Mouse (Mus musculus) limb, embryonic 14.5 days (tissue): ENCODE measurements around the gene Gm17087. TPM values are rescaled to one million over a fixed set of nuclear protein-coding genes. Genes with fewer than 3 reads are reported as not detected.

ENCODE experiments used
- ATAC-seq: fragments of 200-750 bp; cut with Nextera tagmentation; 2 replicates; pipeline ENCODE4 v1.8.0; 2017; ENCODE audit warnings: low read depth, moderate number of reproducible peaks, moderate TSS enrichment; ENCODE audit not compliant: low FRiP score
- DNase-seq: peaks from one replicate; pipeline ENCODE4 v3.0.0-alpha.2; 2015; ENCODE audit warnings: low spot score
- H3K27ac ChIP-seq: fragments of 300-500 bp; sonication (generic); replicated peaks from 2 replicates; pipeline ENCODE4 v1.5.1; 2014; ENCODE audit warnings: low read depth, mild to moderate bottlenecking, low read length, moderate library complexity, mixed read lengths
- H3K27me3 ChIP-seq: fragments of 300-500 bp; sonication (generic); 2 replicates; pipeline ENCODE4 v1.6.1; 2014; ENCODE audit warnings: low read length, mixed read lengths; ENCODE audit not compliant: control insufficient read depth, insufficient read depth
- H3K36me3 ChIP-seq: fragments of 300-500 bp; sonication (generic); 2 replicates; pipeline ENCODE4 v1.6.1; 2014; ENCODE audit warnings: mild to moderate bottlenecking, low read length, moderate library complexity, mixed read lengths; ENCODE audit not compliant: control insufficient read depth, insufficient read depth
- H3K4me1 ChIP-seq: fragments of 300-500 bp; sonication (generic); 2 replicates; pipeline ENCODE4 v1.6.1; 2014; ENCODE audit warnings: antibody characterized with exemption, low read length, mixed read lengths; ENCODE audit not compliant: control insufficient read depth, insufficient read depth
- H3K4me2 ChIP-seq: fragments of 300-500 bp; sonication (generic); replicated peaks from 2 replicates; pipeline ENCODE4 v1.6.1; 2014; ENCODE audit warnings: low read depth, mild to moderate bottlenecking, low read length, moderate library complexity; ENCODE audit not compliant: severe bottlenecking
- H3K4me3 ChIP-seq: fragments of 300-500 bp; sonication (generic); replicated peaks from 2 replicates; pipeline ENCODE4 v1.5.1; 2014; ENCODE audit warnings: low read length
- H3K9ac ChIP-seq: fragments of 300-500 bp; sonication (generic); 2 replicates; pipeline ENCODE4 v1.6.1; 2014; ENCODE audit warnings: mild to moderate bottlenecking, low read depth, low read length, moderate library complexity; ENCODE audit not compliant: severe bottlenecking
- H3K9me3 ChIP-seq: fragments of 300-500 bp; sonication (generic); 2 replicates; pipeline ENCODE4 v1.6.1; 2016; ENCODE audit warnings: low read length; ENCODE audit not compliant: control insufficient read depth
- POLR2A ChIP-seq: fragments of 200-500 bp; IDR thresholded peaks from 2 replicates; pipeline ENCODE4 v1.8.0; 2012; ENCODE audit warnings: inconsistent platforms, mild to moderate bottlenecking, moderate library complexity, borderline replicate concordance; ENCODE audit not compliant: insufficient read depth, insufficient read length; ENCODE audit errors: extremely low read depth
- WGBS: fragments of 180-500 bp; shearing (Covaris S2); extraction: QIAGEN DNeasy Blood & Tissue Kit; methylation state at CpG from one replicate; pipeline ENCODE4 v1.1.7; 2014; 5-methylcytosine and 5-hydroxymethylcytosine counted together
- polyA plus RNA-seq, 2 experiments: library from polyadenylated mRNA; depleted of rRNA in 1 of 2; stranded (reverse) in 1 of 2; unstranded in 1 of 2; fragments of >200 nt; fragmentation: Nextera tagmentation in 1 of 2; extraction: Ambion mirVana in 1 of 2; gene quantifications; 2 replicates each; pipeline versions ENCODE4 v1.2.1 to v1.2.3; 2012 to 2014

Gene Gm17087
- polyA plus RNA-seq, 2 experiments = not detected

GRCm38 (mm10) chr17:8524387-8525165, 42.2 kb downstream of the Gm17087 start:
- no peaks in the 10 kb centered on the region for H3K9me3 ChIP-seq
- DNase-seq = peak; percentile 84
- H3K4me2 ChIP-seq = peak overlapping the region; percentile 97
- no peaks in the 10 kb centered on the region for H3K36me3 ChIP-seq
- H3K4me1 ChIP-seq = peaks cover 15% of the 10 kb centered on the region; the same call in 1 of the 2 replicates
- peak overlapping the region; percentile 45 for H3K4me3 ChIP-seq
- peak; percentile 90 for ATAC-seq
- H3K27me3 ChIP-seq = peaks cover 46% of the 10 kb centered on the region
- no peak overlapping the region for H3K27ac ChIP-seq
- no peak for TF ChIP-seq POLR2A
- 2% methylated on average over 29 of the region's 45 CpGs for WGBS
- peak overlapping the region; percentile 25 for H3K9ac ChIP-seq

GRCm38 (mm10) chr17:8523986-8524385, 42.8 kb downstream of the Gm17087 start:
- peak overlapping the region; percentile 97 for H3K4me2 ChIP-seq
- peak overlapping the region; percentile 25 for H3K9ac ChIP-seq
- DNase-seq (no peak), ATAC-seq (peak; percentile 1; the same call in 1 of the 2 replicates)
- H3K4me3 ChIP-seq = peak overlapping the region; percentile 45
- peaks cover 15% of the 10 kb centered on the region; the same call in 1 of the 2 replicates for H3K4me1 ChIP-seq
- 12% methylated on average over 3 of the region's 3 CpGs for WGBS
- no peaks in the 10 kb centered on the region for H3K9me3 ChIP-seq
- H3K36me3 ChIP-seq = no peaks in the 10 kb centered on the region
- peaks cover 46% of the 10 kb centered on the region for H3K27me3 ChIP-seq
- H3K27ac ChIP-seq = no peak overlapping the region
- no peak for TF ChIP-seq POLR2A

- Histone ChIP-seq H3K4me2 (no peak overlapping the region), H3K4me1 (no peaks in the 10 kb centered on the region), H3K36me3 (no peaks in the 10 kb centered on the region), H3K27ac (no peak overlapping the region), H3K4me3 (no peak overlapping the region), H3K27me3 (no peaks in the 10 kb centered on the region), H3K9me3 (no peaks in the 10 kb centered on the region), H3K9ac (no peak overlapping the region)
- no peak for TF ChIP-seq POLR2A
- ATAC-seq (no peak), DNase-seq (no peak)
- 69% methylated on average over 6 of the region's 6 CpGs for WGBS
These were observed 50.7 kb downstream of the Gm17087 start for GRCm38 (mm10) chr17:8516006-8516405.

Other genes starting within 250 kb of the Gm17087 start
- 1.0 and 1.2 TPM in 2 replicates for gene Prr18, start 229.5 kb downstream of the Gm17087 start, polyA plus RNA-seq (2012; rRNA removed)
- gene Prr18, start 229.5 kb downstream of the Gm17087 start, polyA plus RNA-seq (2014; fragmentation: Nextera tagmentation; extraction: Ambion mirVana) = 0.25 and 0.28 TPM in 2 replicates
- 1.7 and 2.3 TPM in 2 replicates for gene T2, start 211.0 kb downstream of the Gm17087 start, polyA plus RNA-seq (2012; rRNA removed)
- gene T2, start 211.0 kb downstream of the Gm17087 start, polyA plus RNA-seq (2014; fragmentation: Nextera tagmentation; extraction: Ambion mirVana) = 0.32 TPM in 1 of 2 replicates, not detected in the other
- gene T, start 132.5 kb downstream of the Gm17087 start, polyA plus RNA-seq (2012; rRNA removed) = 3.6 and 4.7 TPM in 2 replicates
- gene T, start 132.5 kb downstream of the Gm17087 start, polyA plus RNA-seq (2014; fragmentation: Nextera tagmentation; extraction: Ambion mirVana) = 0.56 and 0.72 TPM in 2 replicates
- 5.0 and 5.8 TPM in 2 replicates for gene Pde10a, start 41.6 kb downstream of the Gm17087 start, polyA plus RNA-seq (2012; rRNA removed)
- 3.1 and 3.8 TPM in 2 replicates for gene Pde10a, start 41.6 kb downstream of the Gm17087 start, polyA plus RNA-seq (2014; fragmentation: Nextera tagmentation; extraction: Ambion mirVana)